Mouse (Mus musculus): ENCODE data around the gene C8a. TPM values are rescaled to one million over a fixed set of nuclear protein-coding genes. Genes with fewer than 3 reads are reported as not detected.

Gene C8a
- total RNA-seq, 2 experiments from 2014 or later = not detected

DNA sequence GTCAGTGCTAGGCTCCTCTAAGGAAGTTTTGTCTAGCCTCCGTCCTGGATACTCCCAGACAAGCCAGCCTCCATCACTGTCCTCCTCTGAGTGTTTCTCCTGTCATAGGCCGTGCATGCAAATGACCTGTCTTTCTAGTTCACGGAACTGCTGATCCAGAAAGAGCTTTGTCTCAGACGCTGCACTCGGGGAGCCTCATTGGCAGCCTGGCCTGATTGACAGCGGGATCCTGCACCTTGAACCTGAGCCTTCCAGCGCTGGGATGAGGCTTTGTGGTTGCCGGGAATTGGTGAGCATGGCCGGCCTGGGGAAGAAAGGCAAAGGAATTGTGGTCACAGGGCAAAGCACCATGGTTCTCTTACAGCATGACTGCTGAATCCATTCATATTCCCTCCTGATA is 11.3 kb upstream of the C8a start:
- DNase-seq = no peak
- H3K4me3 ChIP-seq = no peak overlapping the region
- intact Hi-C loops (cut with DNase I) = no loop called here
- no peak for TF ChIP-seq CTCF (IDR thresholded peaks at IDR 0.05)
- no peak overlapping the region for H3K27ac ChIP-seq

DNA sequence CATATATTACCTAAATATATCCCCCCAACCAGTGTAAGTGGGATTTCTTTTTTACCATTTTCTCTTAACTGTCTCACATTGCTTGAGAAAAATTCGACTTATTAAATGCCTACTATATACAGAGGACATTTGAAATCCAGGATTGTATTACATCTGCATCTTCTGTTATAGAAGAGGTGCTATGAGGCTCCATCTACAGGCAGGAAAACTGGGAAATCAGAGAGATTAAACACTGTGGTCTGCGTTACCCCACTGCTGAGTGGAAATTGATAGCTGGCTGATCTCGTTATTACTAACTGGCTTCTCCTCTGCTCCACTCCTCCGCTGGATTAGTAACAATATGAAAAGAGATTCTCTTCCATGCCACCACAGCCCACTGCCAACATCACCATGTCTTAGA is 366 bp downstream of the C8a start:
- H3K27ac ChIP-seq = no peak overlapping the region
- intact Hi-C loops (cut with DNase I) = no loop called here
- H3K4me3 ChIP-seq = no peak overlapping the region
- DNase-seq = no peak
- no peak for TF ChIP-seq CTCF (IDR thresholded peaks at IDR 0.05)

DNA sequence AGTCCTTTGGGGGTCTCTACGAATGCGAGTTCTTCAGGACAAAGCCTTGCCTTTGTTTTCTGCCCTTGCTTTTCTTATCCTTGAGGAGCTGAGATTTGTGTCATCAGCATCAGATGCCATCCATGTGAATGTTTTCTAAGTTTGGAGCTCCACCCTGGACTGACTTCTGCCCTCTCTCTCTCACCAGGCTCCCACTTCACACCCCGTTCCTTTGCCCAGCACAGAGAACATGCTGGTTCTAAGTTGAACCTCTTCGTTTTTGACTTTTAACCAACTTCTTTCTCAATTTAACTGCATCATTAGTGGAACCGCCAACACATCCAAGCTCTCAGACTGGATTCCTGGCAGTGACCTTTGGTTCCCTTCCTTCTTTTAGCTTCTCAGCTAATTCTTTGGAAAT is 6.0 kb downstream of the C8a start:
- Histone ChIP-seq H3K4me3 (no peak overlapping the region), H3K27ac (no peak overlapping the region)
- no peak for TF ChIP-seq CTCF (IDR thresholded peaks at IDR 0.05)
- intact Hi-C loops (cut with DNase I) = no loop called here
- DNase-seq = no peak

DNA sequence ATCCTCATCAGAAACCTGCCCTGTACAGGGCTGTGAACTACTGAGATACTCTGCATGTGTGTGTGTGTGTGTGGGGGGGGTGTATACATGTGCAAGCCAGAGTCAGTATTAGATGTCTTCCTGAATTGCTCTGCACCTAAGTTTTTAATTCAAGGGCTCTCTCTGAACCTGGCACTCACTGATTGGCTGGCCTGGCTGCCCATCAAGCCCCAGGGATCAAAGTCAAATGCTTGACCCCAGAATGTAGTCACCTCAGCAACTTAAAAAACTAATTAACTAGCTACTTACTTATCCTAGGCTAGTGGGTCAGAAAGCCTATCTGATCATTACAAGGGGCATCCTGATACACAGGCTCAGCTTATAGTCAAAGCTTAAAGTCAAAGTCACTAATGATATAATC is 6.6 kb downstream of the C8a start:
- DNase-seq = no peak
- intact Hi-C loops (cut with DNase I) = no loop called here

DNA sequence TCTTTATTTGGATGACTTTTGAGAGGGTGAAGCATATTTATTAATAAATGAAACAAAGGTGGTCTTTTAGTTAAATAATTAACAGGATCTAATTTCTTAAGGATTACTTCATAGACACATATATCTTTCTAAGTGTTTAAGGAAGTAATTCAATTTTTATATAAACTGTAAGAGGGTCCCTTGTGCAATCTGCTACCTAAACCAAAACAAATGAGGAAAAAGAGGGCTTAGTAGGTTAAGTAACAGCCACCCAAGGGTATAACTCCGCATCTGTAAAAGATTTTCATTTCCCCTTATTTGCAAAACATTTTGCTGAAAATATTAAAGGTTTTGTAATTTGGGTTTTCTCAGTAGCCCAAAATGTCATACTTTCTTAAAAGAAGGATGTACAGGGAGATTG is 11.8 kb downstream of the C8a start:
- intact Hi-C loops (cut with DNase I) = no loop called here
- TF ChIP-seq CTCF (IDR thresholded peaks at IDR 0.05) = no peak

More for the DNA sequence above, 6.6 kb downstream of the C8a start:
- no peak overlapping the region for H3K27ac ChIP-seq
- H3K4me3 ChIP-seq = no peak overlapping the region
- TF ChIP-seq CTCF (IDR thresholded peaks at IDR 0.05) = no peak

DNA sequence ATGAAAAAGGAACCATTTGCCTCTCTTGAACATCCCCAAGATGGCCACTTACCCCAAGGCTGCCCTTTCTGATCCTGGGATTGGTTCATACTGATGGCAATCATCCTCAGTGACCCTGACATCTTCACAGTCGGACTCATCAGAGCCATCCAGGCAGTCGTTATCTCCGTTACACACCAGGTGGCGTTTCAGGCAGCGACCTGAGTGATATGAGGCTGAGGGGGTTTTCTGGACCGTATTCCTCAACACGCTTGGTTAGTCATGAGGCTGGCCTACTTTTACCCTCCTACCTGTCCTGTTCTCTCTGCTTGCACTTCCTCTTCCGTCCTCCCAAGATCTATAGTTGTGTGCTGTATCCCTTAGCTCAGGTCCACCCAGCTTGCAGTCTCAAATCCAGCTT is 15.0 kb downstream of the C8a start:
- no peak overlapping the region for H3K4me3 ChIP-seq
- TF ChIP-seq CTCF (IDR thresholded peaks at IDR 0.05) = no peak
- intact Hi-C loops (cut with DNase I) = no loop called here
- no peak overlapping the region for H3K27ac ChIP-seq
- DNase-seq = no peak

More for the DNA sequence above, 11.8 kb downstream of the C8a start:
- no peak overlapping the region for H3K4me3 ChIP-seq
- no peak for DNase-seq
- no peak overlapping the region for H3K27ac ChIP-seq

DNA sequence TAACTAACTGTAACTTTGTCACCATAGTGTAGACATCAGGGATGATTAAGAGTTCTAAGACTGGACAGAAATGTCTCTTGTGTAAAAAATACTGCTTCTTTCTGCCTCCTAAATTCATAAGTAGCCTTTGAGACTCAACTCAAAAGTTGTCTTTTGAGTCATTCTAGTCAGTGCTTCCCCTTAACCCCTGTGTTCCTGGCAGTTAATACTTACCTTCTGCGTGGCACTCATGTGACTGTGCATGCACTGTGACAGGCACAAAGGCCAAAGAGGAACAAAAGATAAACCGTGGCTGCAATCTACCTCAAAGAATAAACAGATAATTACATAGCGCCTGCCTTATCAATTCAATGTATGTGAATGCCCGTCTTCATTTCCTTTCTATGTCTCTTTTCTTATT is 18.4 kb downstream of the C8a start:
- Histone ChIP-seq H3K27ac (no peak overlapping the region), H3K4me3 (no peak overlapping the region)
- DNase-seq = no peak
- no peak for TF ChIP-seq CTCF (IDR thresholded peaks at IDR 0.05)
- intact Hi-C loops (cut with DNase I) = no loop called here

DNA sequence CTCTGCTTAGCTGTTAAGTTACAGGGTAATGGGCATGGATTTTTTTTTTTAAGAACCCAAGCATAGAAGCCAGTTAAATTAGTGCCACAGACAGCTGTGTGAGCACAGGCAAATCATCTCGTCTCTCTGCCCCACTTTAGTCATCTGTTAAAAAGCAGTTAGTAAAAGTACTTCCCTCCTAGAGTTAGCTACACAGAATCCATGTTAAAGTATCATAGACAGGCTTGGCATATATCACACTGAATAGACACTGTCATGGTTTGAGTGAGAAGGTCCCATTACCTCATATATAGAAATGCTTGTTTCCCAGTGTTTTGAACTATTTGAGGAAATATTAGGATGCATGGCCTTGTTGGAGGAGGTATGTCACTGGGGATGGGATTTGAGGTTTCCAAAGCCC is 19.2 kb downstream of the C8a start, which contains the start of gene Gm17662:
Gene Gm17662, plus strand, starts transcription at position 301 of the 400 bp plus-strand sequence.
- H3K27ac ChIP-seq = no peak within 1 kb of the TSS
- no peak for DNase-seq
- TF ChIP-seq CTCF (IDR thresholded peaks at IDR 0.05) = no peak
- intact Hi-C loops (cut with DNase I) = no loop called here
- no peak within 1 kb of the TSS for H3K4me3 ChIP-seq

DNA sequence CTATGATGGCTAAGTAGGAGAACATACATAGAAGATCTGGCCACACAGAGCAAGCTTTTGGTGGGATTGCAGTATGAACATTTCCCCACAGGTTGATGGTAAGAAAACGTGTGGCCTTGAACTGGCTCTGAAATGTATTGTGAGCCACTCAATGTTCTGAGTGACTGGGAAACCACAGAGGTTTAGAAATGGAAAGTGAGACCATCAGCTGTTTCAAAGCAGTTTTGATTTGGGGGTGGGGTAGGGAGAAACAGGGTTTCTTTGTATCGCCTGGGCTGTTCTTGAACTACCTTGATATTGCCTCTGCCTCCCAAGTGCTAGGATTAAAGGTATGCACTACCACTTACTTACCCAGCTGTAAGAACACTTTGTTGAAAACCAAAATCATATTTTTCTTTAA is 21.0 kb downstream of the C8a start:
- intact Hi-C loops (cut with DNase I) = no loop called here
- Histone ChIP-seq H3K27ac (no peak overlapping the region), H3K4me3 (no peak overlapping the region)
- no peak for TF ChIP-seq CTCF (IDR thresholded peaks at IDR 0.05)
- DNase-seq = no peak

DNA sequence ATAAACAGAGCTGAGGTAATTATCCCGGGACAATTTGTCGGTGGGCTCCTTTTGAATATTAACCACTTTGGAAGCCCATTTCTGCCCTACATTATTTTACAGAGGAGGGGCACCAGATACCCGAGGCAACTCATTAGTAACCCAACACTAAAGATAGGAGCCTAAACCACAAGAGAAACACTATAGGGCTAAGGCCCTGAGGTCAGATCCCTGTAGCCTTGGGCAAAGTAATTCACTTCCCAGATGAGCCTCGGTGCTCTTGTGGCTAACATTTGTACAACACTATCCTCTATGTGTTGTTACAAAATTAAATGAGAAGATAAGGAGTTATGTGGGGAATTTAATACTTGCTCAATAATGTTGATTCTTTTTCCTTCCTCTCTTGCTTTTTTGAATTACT is 32.7 kb downstream of the C8a start:
- Histone ChIP-seq H3K4me3 (no peak overlapping the region), H3K27ac (no peak overlapping the region)
- intact Hi-C loops (cut with DNase I) = no loop called here
- no peak for DNase-seq
- no peak for TF ChIP-seq CTCF (IDR thresholded peaks at IDR 0.05)

DNA sequence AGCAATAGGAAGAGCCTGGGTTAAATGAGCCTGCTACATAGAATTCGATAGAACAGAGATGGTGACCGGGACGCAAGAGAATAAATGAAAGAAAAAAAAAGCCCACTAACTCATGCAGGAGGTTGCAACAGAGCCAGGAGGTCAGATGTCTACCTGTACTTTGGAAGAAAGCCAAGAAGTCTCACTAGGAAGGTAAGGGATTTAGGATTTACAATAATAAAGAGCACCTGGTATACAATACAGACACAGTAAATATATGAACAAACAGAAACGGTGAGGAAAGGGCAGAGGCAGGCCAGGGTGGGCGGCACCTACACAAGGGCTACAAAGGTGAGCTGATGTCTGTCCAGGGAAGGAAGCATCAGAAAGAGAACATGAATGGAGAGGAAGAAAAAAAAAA is 34.0 kb downstream of the C8a start:
- H3K27ac ChIP-seq = no peak overlapping the region
- no peak overlapping the region for H3K4me3 ChIP-seq
- no peak for DNase-seq
- intact Hi-C loops (cut with DNase I) = no loop called here
- no peak for TF ChIP-seq CTCF (IDR thresholded peaks at IDR 0.05)

DNA sequence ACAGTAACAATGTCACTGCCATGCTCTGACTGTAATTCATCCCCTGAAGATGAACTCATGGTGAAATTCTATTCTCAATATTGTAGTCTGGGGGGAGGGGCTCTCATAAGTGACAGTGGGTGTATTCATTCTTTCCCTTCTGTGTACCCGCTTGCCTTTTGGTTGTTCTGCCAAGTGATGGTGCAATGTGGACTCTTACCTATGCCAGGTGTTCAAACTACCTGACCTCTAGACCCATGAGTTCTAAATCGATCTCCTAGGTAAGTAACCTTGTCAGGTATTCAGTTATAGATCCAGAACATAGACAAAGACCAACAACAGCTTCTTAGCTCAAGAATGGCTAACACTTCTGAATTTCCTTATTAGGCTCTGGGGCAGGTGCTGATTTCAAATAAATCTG is 37.9 kb downstream of the C8a start:
- intact Hi-C loops (cut with DNase I) = no loop called here
- no peak for DNase-seq
- no peak for TF ChIP-seq CTCF (IDR thresholded peaks at IDR 0.05)
- no peak overlapping the region for H3K27ac ChIP-seq
- no peak overlapping the region for H3K4me3 ChIP-seq

DNA sequence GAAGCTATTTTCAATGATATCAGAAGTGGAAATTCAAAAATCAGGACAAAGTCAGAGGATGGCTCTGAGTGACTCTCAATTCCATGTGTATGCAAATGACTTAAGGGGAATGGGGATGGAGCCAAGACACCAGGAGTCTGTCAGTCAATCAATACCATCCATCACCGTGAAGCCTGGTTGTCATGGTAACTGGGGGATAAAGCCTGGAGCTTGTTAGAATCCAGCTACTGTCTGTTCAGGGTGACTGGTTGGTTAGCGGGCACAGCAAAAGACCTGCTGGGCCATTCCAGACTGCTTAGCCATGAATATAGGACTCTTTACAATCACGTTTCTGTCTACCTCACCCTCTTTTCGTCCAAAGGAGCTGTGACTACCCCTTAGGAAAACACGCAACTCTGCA is 41.1 kb downstream of the C8a start:
- intact Hi-C loops (cut with DNase I) = no loop called here
- TF ChIP-seq CTCF (IDR thresholded peaks at IDR 0.05) = no peak
- no peak for DNase-seq
- no peak overlapping the region for H3K4me3 ChIP-seq
- H3K27ac ChIP-seq = no peak overlapping the region

DNA sequence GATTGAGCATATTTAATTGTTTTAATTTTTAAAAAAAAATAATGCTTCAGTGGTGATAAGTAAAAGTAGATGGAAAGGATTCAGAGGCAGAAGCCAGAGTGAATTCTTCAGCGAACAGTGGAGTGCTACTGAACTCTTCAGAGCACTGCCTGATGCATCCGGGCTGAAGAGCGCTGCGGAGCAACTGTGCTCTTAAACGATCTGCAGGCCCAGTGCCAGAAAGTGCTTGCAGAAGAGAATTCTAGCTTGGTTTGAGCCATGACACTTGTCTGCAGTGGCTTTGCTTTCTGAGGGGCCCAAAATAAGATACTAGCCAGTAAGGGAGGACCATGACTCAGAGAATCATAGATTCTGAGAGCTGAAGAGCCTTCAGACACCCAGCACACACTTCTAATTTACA is 47.3 kb downstream of the C8a start:
- Histone ChIP-seq H3K27ac (no peak overlapping the region), H3K4me3 (no peak overlapping the region)
- no peak for TF ChIP-seq CTCF (IDR thresholded peaks at IDR 0.05)
- no peak for DNase-seq
- intact Hi-C loops (cut with DNase I) = no loop called here
